Mouse (Mus musculus) adrenal gland, adult 2 months (tissue): ENCODE data around the gene Igf1r. TPM values are rescaled to one million over a fixed set of nuclear protein-coding genes. Genes with fewer than 3 reads are reported as not detected.

Source experiments
- polyA plus RNA-seq: library from polyadenylated mRNA; depleted of rRNA; stranded (reverse); fragments of >200 nt; gene quantifications from 2 replicates; pipeline ENCODE4 v1.2.3, GENCODE M21; 2012; rRNA removed
- total RNA-seq, 2 experiments: library from RNA; stranded (reverse); gene quantifications; 2 replicates each; pipeline ENCODE4 v1.2.3; 2021

Igf1r gene
- total and polyA plus RNA-seq, 3 experiments: 21.3 to 95.1 (median 41.2) TPM

Other genes starting within 250 kb of the Igf1r start
- 10 to 100 TPM in 1 of 2 experiments, 1 to 10 TPM in 1; 8.2 to 17.8 TPM for gene Synm, start 193.1 kb upstream of the Igf1r start, total RNA-seq
- gene Synm, start 193.1 kb upstream of the Igf1r start, polyA plus RNA-seq: 3.6 and 5.1 TPM in 2 replicates